20 mouse cellular contexts compared by ENCODE assay signal in genomic region chr5:140324058-140324457, GRCm38 (mm10). TPM values are rescaled to one million over a fixed set of nuclear protein-coding genes. Genes with fewer than 3 reads are reported as not detected.
A peak's percentile ranks its signal among the peaks of the same experiment; 100 is the strongest.
DNase-seq lines count a peak whose midpoint lies in the region; ATAC-seq and TF ChIP-seq lines count a peak whose summit lies in the region.
"Had no signal": no experiment of that assay in that cellular context is flagged by ENCODE, and none has a peak within 500 bp of the region (broad histone marks: within the 10 kb centered on the region; RNA-seq: fewer than 3 reads in every experiment).

No protein-coding gene starts in this region.

- peaks cover 7% of the 10 kb centered on the region; the same call in 1 of the 2 replicates for H3K79me2 ChIP-seq in liver, adult 2 months (ENCODE audit: control insufficient read depth, insufficient read depth, low read length)

- peaks cover 45% of the 10 kb centered on the region for H3K4me1 ChIP-seq in megakaryocyte, embryonic 14.5 days
- peaks cover 7% of the 10 kb centered on the region; the same call in 1 of the 2 replicates for H3K4me1 ChIP-seq in liver, adult 2 months (ENCODE audit: control insufficient read depth, insufficient read depth, low read length)
- peaks cover 18% of the 10 kb centered on the region in 2 experiments for H3K4me1 ChIP-seq in liver, embryonic 14.5 days (replicated peaks; ENCODE audit: control insufficient read depth in 2 of 2, insufficient read depth in 2 of 2, low read length in 1 of 2)
- H3K4me1 ChIP-seq in hindbrain, embryonic 12.5 days, result peaks cover 13% of the 10 kb centered on the region

- no peak for TF ChIP-seq EP300 in liver, embryonic 14.5 days (IDR thresholded peaks at IDR 0.05; ENCODE audit: low read depth)

- TF ChIP-seq CTCF in liver, adult 2 months (IDR thresholded peaks at IDR 0.05; ENCODE audit: low read depth, low read length), result no peak
- TF ChIP-seq CTCF in liver, embryonic 14.5 days (IDR thresholded peaks at IDR 0.05; ENCODE audit: low read depth), result no peak

- H3K9ac ChIP-seq in liver, adult 2 months (ENCODE audit: low read depth, low read length), result no peak overlapping the region
- peak overlapping the region; percentile 27; the same call in 1 of the 2 replicates for H3K9ac ChIP-seq in liver, embryonic 14.5 days (replicated peaks)
- no peak overlapping the region for H3K9ac ChIP-seq in hindbrain, embryonic 12.5 days
- H3K9ac ChIP-seq: forebrain, embryonic 15.5 days; heart, embryonic 13.5 days had no signal

- peak overlapping the region; percentile 18; the same call in 1 of the 2 replicates for H3K4me2 ChIP-seq in liver, embryonic 14.5 days (ENCODE audit: low read depth)
- no peak overlapping the region for H3K4me2 ChIP-seq in hindbrain, embryonic 12.5 days (replicated peaks)
- H3K4me2 ChIP-seq: forebrain, embryonic 15.5 days; heart, embryonic 13.5 days had no signal

- DNase-seq in ES-CJ7 (ENCODE audit: low read depth, low spot score), result peak; percentile 48
- peak; percentile 30 for DNase-seq in liver, adult 2 months (ENCODE audit: extremely low read depth, low read depth, low spot score)
- peak in 1 of 3 experiments; percentile 44 for DNase-seq in liver, embryonic 14.5 days (ENCODE audit: low read depth in 3 of 3, low spot score in 3 of 3)
- no peak for DNase-seq in Muller cell, postnatal 12 days (ENCODE audit: inconsistent ontology term)
- DNase-seq: adrenal gland, postnatal 25 days; cerebellum, adult 2 months; cerebellum, postnatal 10 days; gastrocnemius, postnatal 36 days; heart, adult 11 months; heart, postnatal 36 days had no signal

- H3K4me3 ChIP-seq in megakaryocyte, embryonic 14.5 days (replicated peaks), result peak overlapping the region; percentile 18
- no peak overlapping the region for H3K4me3 ChIP-seq in liver, adult 2 months (ENCODE audit: insufficient read depth, low read depth, low read length)
- no peak overlapping the region for H3K4me3 ChIP-seq in liver, embryonic 14.5 days (ENCODE audit: insufficient read depth in 1 of 2, low read depth in 2 of 2, low read length in 2 of 2)
- no peak overlapping the region for H3K4me3 ChIP-seq in hindbrain, embryonic 12.5 days
- H3K4me3 ChIP-seq: embryonic facial prominence, embryonic 10.5 days; forebrain, embryonic 15.5 days; heart, embryonic 13.5 days had no signal

- H3K27me3 ChIP-seq in megakaryocyte, embryonic 14.5 days (replicated peaks), result no peaks in the 10 kb centered on the region
- no peaks in the 10 kb centered on the region for H3K27me3 ChIP-seq in liver, adult 2 months (ENCODE audit: control insufficient read depth, insufficient read depth, low read length)
- no peaks in the 10 kb centered on the region for H3K27me3 ChIP-seq in liver, embryonic 14.5 days (ENCODE audit: control insufficient read depth, insufficient read depth, low read length)
- no peaks in the 10 kb centered on the region for H3K27me3 ChIP-seq in hindbrain, embryonic 12.5 days
- H3K27me3 ChIP-seq: CH12.LX; forebrain, embryonic 15.5 days; heart, embryonic 13.5 days had no signal

- no peaks in the 10 kb centered on the region for H3K9me3 ChIP-seq in megakaryocyte, embryonic 14.5 days
- H3K9me3 ChIP-seq in liver, embryonic 14.5 days (ENCODE audit: control insufficient read depth, low read length), result no peaks in the 10 kb centered on the region
- no peaks in the 10 kb centered on the region for H3K9me3 ChIP-seq in hindbrain, embryonic 12.5 days (replicated peaks)
- H3K9me3 ChIP-seq: embryonic facial prominence, embryonic 10.5 days; forebrain, embryonic 15.5 days; heart, embryonic 13.5 days had no signal

- H3K36me3 ChIP-seq in megakaryocyte, embryonic 14.5 days (replicated peaks; ENCODE audit: low read length), result peaks cover 36% of the 10 kb centered on the region
- no peaks in the 10 kb centered on the region for H3K36me3 ChIP-seq in liver, adult 2 months (ENCODE audit: control insufficient read depth, insufficient read depth, low read length)
- H3K36me3 ChIP-seq in liver, embryonic 14.5 days (replicated peaks; ENCODE audit: control insufficient read depth, insufficient read depth, low read depth), result no peaks in the 10 kb centered on the region; the same call in 1 of the 2 replicates
- H3K36me3 ChIP-seq in hindbrain, embryonic 12.5 days, result peaks cover 28% of the 10 kb centered on the region

- 27% methylated on average over 5 of the region's 5 CpGs for WGBS in liver, adult 2 months
- whole genome bisulfite sequencing in liver, embryonic 14.5 days (ENCODE audit: insufficient replicate concordance), result 42% methylated on average over 5 of the region's 5 CpGs
- 97% methylated on average over 5 of the region's 5 CpGs for WGBS in hindbrain, embryonic 12.5 days

- no peak for ATAC-seq in megakaryocyte, adult 5-6 weeks (ENCODE audit: poor library complexity, severe bottlenecking)
- no peak for ATAC-seq in liver, embryonic 14.5 days (ENCODE audit: insufficient read depth)
- no peak for ATAC-seq in hindbrain, embryonic 12.5 days (ENCODE audit: low FRiP score)
- ATAC-seq in erythroblast, adult 5-6 weeks (replicated peaks; ENCODE audit: low FRiP score, poor library complexity, severe bottlenecking), result no peak
- ATAC-seq: activated CD4-positive, CD25-positive, alpha-beta regulatory T cell, adult 4 months; forebrain, embryonic 15.5 days; hindbrain, embryonic 16.5 days had no signal

- no peak for TF ChIP-seq POLR2A in liver, adult 2 months (IDR thresholded peaks at IDR 0.05; ENCODE audit: extremely low read depth, insufficient read depth, low read length)

- no peak overlapping the region for H3K27ac ChIP-seq in liver, adult 2 months (replicated peaks; ENCODE audit: insufficient read depth, low read depth, low read length)
- H3K27ac ChIP-seq in liver, embryonic 14.5 days, result no peak overlapping the region
- H3K27ac ChIP-seq in hindbrain, embryonic 12.5 days, result no peak overlapping the region
- H3K27ac ChIP-seq: embryonic facial prominence, embryonic 10.5 days; forebrain, embryonic 15.5 days; heart, embryonic 13.5 days had no signal

RNA-seq across cellular contexts. Expression of gene Nudt1, which starts 2.6 kb away (rescaled TPM):
- polyA plus RNA-seq in megakaryocyte, embryonic 14.5 days (2012; ENCODE audit: insufficient read depth, low replicate concordance), result 21.0 TPM in 1 of 2 replicates, not detected in the other
- total RNA-seq in megakaryocyte, adult 5-6 weeks (2015), result 17.5 and 19.9 TPM in 2 replicates
- 11.6 and 18.4 TPM in 2 replicates for total RNA-seq in megakaryocyte, adult 5-6 weeks (2017)
- total RNA-seq in liver, adult 2 months (2014; rRNA removed), result 20.7 and 25.3 TPM in 2 replicates
- polyA plus RNA-seq in liver, adult 2 months (2012; rRNA removed), result 15.8 and 20.2 TPM in 2 replicates
- 12.8 and 18.4 TPM in 2 replicates for polyA plus RNA-seq in liver, embryonic 14.5 days (2012; rRNA removed)
- polyA plus RNA-seq in liver, embryonic 14.5 days (2014; fragmentation: Nextera tagmentation; extraction: Ambion mirVana), result 23.2 and 26.3 TPM in 2 replicates
- polyA plus RNA-seq in hindbrain, embryonic 12.5 days (2016; fragmentation: Nextera tagmentation; extraction: Ambion mirVana), result 31.1 and 32.1 TPM in 2 replicates
- 10.0 and 11.7 TPM in 2 replicates for total RNA-seq in erythroblast, adult 5-6 weeks (2015; ENCODE audit: low replicate concordance)
- total RNA-seq in erythroblast, adult 5-6 weeks (2017; ENCODE audit: low replicate concordance), result 5.3 and 10.3 TPM in 2 replicates

RNA-seq across cellular contexts. Expression of gene Mad1l1, which starts 2.7 kb away (rescaled TPM):
- polyA plus RNA-seq in megakaryocyte, embryonic 14.5 days (2012; ENCODE audit: insufficient read depth, low replicate concordance), result 10.3 and 23.3 TPM in 2 replicates
- total RNA-seq in megakaryocyte, adult 5-6 weeks (2015), result 7.4 and 11.6 TPM in 2 replicates
- 45.0 and 46.6 TPM in 2 replicates for total RNA-seq in megakaryocyte, adult 5-6 weeks (2017)
- total RNA-seq in liver, adult 2 months (2014; rRNA removed), result 6.4 and 6.7 TPM in 2 replicates
- polyA plus RNA-seq in liver, adult 2 months (2012; rRNA removed), result 13.0 and 14.4 TPM in 2 replicates
- 15.5 TPM in 2 replicates for polyA plus RNA-seq in liver, embryonic 14.5 days (2012; rRNA removed)
- polyA plus RNA-seq in liver, embryonic 14.5 days (2014; fragmentation: Nextera tagmentation; extraction: Ambion mirVana), result 16.9 TPM in 2 replicates
- polyA plus RNA-seq in hindbrain, embryonic 12.5 days (2016; fragmentation: Nextera tagmentation; extraction: Ambion mirVana), result 39.9 and 44.8 TPM in 2 replicates
- 2.7 and 4.8 TPM in 2 replicates for total RNA-seq in erythroblast, adult 5-6 weeks (2015; ENCODE audit: low replicate concordance)
- 22.4 and 44.6 TPM in 2 replicates for total RNA-seq in erythroblast, adult 5-6 weeks (2017; ENCODE audit: low replicate concordance)

RNA-seq across cellular contexts. Expression of gene Mrm2, which starts 7.6 kb away (rescaled TPM):
- 6.7 TPM in 1 of 2 replicates, not detected in the other for polyA plus RNA-seq in megakaryocyte, embryonic 14.5 days (2012; ENCODE audit: insufficient read depth, low replicate concordance)
- total RNA-seq in megakaryocyte, adult 5-6 weeks (2015), result 1.7 and 5.5 TPM in 2 replicates
- total RNA-seq in megakaryocyte, adult 5-6 weeks (2017), result 2.4 and 4.0 TPM in 2 replicates
- 6.8 and 8.0 TPM in 2 replicates for total RNA-seq in liver, adult 2 months (2014; rRNA removed)
- 8.4 and 8.9 TPM in 2 replicates for polyA plus RNA-seq in liver, adult 2 months (2012; rRNA removed)
- polyA plus RNA-seq in liver, embryonic 14.5 days (2012; rRNA removed), result 5.0 and 6.6 TPM in 2 replicates
- 9.5 and 10.7 TPM in 2 replicates for polyA plus RNA-seq in liver, embryonic 14.5 days (2014; fragmentation: Nextera tagmentation; extraction: Ambion mirVana)
- 18.9 and 20.9 TPM in 2 replicates for polyA plus RNA-seq in hindbrain, embryonic 12.5 days (2016; fragmentation: Nextera tagmentation; extraction: Ambion mirVana)
- total RNA-seq in erythroblast, adult 5-6 weeks (2015; ENCODE audit: low replicate concordance), result 2.5 TPM in 1 of 2 replicates, not detected in the other
- total RNA-seq in erythroblast, adult 5-6 weeks (2017; ENCODE audit: low replicate concordance), result 0.42 and 1.7 TPM in 2 replicates
